Mouse (Mus musculus) cortical plate, adult 2 months (tissue): Measurements from ENCODE around the gene Olfr1222. TPM values are rescaled to one million over a fixed set of nuclear protein-coding genes. Genes with fewer than 3 reads are reported as not detected.
"Not testable (repeated sequence)": the region's sequence is repeated elsewhere in the genome, so short reads cannot be mapped to it uniquely, and the experiment has no call there.

Experiments used
- H3K27ac ChIP-seq: fragments of 200-500 bp; 2 replicates; pipeline ENCODE4 v1.5.1; 2012; ENCODE audit warnings: low read length, control low read depth, inconsistent platforms; ENCODE audit not compliant: insufficient read depth
- H3K4me1 ChIP-seq: fragments of 200-500 bp; 2 replicates; pipeline ENCODE4 v1.6.1; 2011; ENCODE audit warnings: low read length; ENCODE audit not compliant: control insufficient read depth, insufficient read depth
- H3K4me3 ChIP-seq: fragments of 200-500 bp; 2 replicates; pipeline ENCODE4 v1.5.1; 2011; ENCODE audit warnings: mild to moderate bottlenecking, low read length, control low read depth; ENCODE audit not compliant: insufficient read depth
- CTCF ChIP-seq: fragments of 200-500 bp; IDR thresholded peaks from 2 replicates; pipeline ENCODE4 v1.5.1; 2011; ENCODE audit warnings: mild to moderate bottlenecking, control low read depth, low read length; ENCODE audit not compliant: insufficient read depth; ENCODE audit errors: extremely low read depth
- POLR2A ChIP-seq: fragments of 200-500 bp; IDR thresholded peaks from 2 replicates; pipeline ENCODE4 v1.6.1; 2011; ENCODE audit warnings: mild to moderate bottlenecking, low read length, control low read depth; ENCODE audit not compliant: insufficient read depth; ENCODE audit errors: extremely low read depth
- polyA plus RNA-seq: library from polyadenylated mRNA; depleted of rRNA; stranded (reverse); fragments of >200 nt; gene quantifications from 2 replicates; pipeline ENCODE4 v1.2.3, GENCODE M21; 2012; rRNA removed

Gene Olfr1222
- not detected in 2 replicates for polyA plus RNA-seq

- H3K27ac ChIP-seq: no peak within 1 kb of the TSS
- no peak for TF ChIP-seq CTCF
- no peak for TF ChIP-seq POLR2A
- no peaks in the 10 kb centered on the region for H3K4me1 ChIP-seq
- no peak within 1 kb of the TSS for H3K4me3 ChIP-seq
These were observed at the start of gene Olfr1222 for GRCm38 (mm10) chr2:89132954-89133353. Gene Olfr1222, minus strand, starts transcription at chr2:89133054.

DNA sequence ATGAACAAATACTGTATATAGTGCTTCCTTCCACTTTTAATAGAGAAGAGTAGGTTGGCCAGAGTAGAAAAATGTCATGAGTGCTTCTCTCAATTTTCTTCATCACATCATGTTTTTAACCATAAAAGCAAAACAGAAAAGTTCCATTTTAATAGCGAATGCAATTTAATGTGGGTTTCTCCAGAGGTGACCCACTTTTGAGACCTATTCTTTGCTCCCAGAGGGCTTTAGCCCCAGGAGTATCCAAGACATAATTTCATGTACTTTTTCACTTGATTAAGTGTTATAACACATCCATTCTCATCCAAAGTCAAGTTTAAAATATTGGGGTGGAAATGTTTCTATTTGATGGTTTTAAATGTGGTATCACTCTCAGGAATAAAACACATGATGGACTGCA lies 41.7 kb upstream of the Olfr1222 start, which contains the start of gene Olfr1225:
Gene Olfr1225, minus strand, starts transcription at position 101 of the 400 bp plus-strand sequence.
- no peak within 1 kb of the TSS for H3K27ac ChIP-seq
- H3K4me1 ChIP-seq: no peaks in the 10 kb centered on the region
- TF ChIP-seq POLR2A: no peak
- TF ChIP-seq CTCF: no peak
- no peak within 1 kb of the TSS for H3K4me3 ChIP-seq

DNA sequence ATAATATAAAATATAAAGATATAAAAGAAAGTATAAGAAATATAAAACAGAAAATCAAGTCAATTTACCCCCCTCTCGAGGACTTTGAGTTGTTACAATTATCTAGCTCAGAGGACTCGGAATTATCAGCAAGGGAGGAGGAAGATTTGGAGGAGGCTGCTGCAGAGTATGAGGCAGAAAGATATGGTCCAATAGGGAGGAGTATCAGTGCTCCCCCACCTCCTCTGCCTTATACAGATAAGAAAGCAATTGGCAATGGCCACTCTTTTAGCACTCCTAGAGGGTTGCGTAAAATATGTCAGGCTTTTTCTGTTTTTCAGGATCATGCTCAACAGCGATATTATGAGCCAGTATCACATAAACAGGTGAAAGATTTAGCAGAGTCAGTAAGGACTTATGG lies 31.9 kb upstream of the Olfr1222 start:
- H3K4me3 ChIP-seq, H3K4me1 ChIP-seq: not testable (repeated sequence)

GRCm38 (mm10) chr2:89163991-89164390 lies 31.1 kb upstream of the Olfr1222 start, which contains the start of gene Olfr1224-ps1:
Gene Olfr1224-ps1, minus strand, starts transcription at chr2:89164091.
- H3K27ac ChIP-seq, H3K4me1 ChIP-seq, H3K4me3 ChIP-seq: not testable (repeated sequence)

More for the DNA sequence above, 31.9 kb upstream of the Olfr1222 start:
- H3K27ac ChIP-seq: not testable (repeated sequence)

- no peak within 1 kb of the TSS for H3K27ac ChIP-seq
- no peak for TF ChIP-seq CTCF
- TF ChIP-seq POLR2A: no peak
These were observed 18.6 kb upstream of the Olfr1222 start, which contains the start of gene Olfr1223 for GRCm38 (mm10) chr2:89151460-89151859. Gene Olfr1223, minus strand, starts transcription at chr2:89151560.

DNA sequence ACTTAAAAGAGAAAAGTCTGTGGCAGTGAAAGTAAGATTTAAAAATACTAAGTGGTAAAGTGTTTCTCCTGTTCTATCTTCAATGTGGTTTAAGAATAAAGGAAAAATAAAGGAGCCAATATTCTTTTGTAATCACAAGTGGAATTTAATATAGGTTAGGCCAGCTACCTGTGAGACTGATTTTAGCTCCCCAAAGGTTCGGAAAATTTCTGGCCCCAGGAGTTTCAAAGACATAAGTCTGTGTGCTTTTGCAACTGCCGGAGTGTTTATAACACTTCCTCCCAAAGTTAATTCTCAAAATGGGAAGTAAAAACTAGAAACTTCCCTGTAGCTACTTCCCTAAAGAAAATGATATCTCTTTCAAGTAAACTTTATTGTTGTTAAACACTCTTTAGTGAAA lies 15.7 kb downstream of the Olfr1222 start, which contains the start of gene Olfr1221:
Gene Olfr1221, minus strand, starts transcription at position 101 of the 400 bp plus-strand sequence.
- H3K4me3 ChIP-seq: no peak within 1 kb of the TSS
- H3K4me1 ChIP-seq: no peaks in the 10 kb centered on the region
- TF ChIP-seq CTCF (no peak), POLR2A (no peak)
- H3K27ac ChIP-seq: no peak within 1 kb of the TSS

More at GRCm38 (mm10) chr2:89151460-89151859, 18.6 kb upstream of the Olfr1222 start, which contains the start of gene Olfr1223:
- H3K4me1 ChIP-seq: no peaks in the 10 kb centered on the region
- H3K4me3 ChIP-seq: no peak within 1 kb of the TSS

GRCm38 (mm10) chr2:89106735-89107134 lies 26.1 kb downstream of the Olfr1222 start, which contains the start of gene Olfr1220:
Gene Olfr1220, minus strand, starts transcription at chr2:89106835.
- no peak within 1 kb of the TSS for H3K27ac ChIP-seq
- TF ChIP-seq CTCF (no peak), POLR2A (no peak)
- no peaks in the 10 kb centered on the region for H3K4me1 ChIP-seq
- no peak within 1 kb of the TSS for H3K4me3 ChIP-seq

DNA sequence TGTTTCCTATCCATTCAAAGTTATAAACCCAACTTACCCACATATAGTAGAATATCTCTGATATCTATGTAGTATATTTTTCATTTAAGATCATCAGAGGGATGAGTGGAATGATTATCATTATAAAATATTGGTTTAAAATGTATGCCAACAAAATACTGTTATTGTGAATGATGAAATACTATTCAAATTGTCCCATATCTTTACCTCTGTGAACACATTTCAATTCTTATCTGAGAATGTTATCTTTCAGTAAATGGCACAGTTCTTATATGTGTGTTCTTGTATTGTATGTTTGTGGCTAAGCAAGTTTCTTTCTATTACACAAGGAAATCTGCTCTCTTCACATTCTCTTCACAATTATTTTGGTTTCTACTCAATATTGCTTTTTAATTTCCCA lies 27.2 kb downstream of the Olfr1222 start:
- no peak overlapping the region for H3K27ac ChIP-seq
- no peak overlapping the region for H3K4me3 ChIP-seq
- TF ChIP-seq CTCF (no peak), POLR2A (no peak)
- H3K4me1 ChIP-seq: no peaks in the 10 kb centered on the region

DNA sequence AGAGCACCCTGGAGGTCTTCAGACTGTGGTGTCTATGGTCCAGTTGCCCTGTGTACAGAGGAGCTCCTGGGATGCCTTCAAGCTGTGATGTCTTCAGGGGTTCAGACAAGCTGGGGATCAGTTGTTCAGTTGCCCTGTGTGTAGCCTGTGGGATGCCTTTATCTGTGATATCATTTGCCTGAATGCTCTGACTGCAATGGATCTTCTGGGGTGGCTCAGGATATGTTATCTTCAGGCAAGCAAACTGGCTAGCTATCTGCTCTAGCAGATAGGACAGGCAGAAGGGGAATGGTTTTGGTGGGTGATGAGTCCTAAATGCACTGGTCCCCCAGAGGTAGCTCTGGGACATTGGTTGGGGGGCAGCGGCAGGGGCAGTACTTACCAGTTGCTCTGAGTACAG lies 39.0 kb downstream of the Olfr1222 start:
- Histone ChIP-seq H3K27ac (no peak overlapping the region), H3K4me1 (no peaks in the 10 kb centered on the region), H3K4me3 (no peak overlapping the region)
- TF ChIP-seq CTCF (no peak), POLR2A (no peak)

DNA sequence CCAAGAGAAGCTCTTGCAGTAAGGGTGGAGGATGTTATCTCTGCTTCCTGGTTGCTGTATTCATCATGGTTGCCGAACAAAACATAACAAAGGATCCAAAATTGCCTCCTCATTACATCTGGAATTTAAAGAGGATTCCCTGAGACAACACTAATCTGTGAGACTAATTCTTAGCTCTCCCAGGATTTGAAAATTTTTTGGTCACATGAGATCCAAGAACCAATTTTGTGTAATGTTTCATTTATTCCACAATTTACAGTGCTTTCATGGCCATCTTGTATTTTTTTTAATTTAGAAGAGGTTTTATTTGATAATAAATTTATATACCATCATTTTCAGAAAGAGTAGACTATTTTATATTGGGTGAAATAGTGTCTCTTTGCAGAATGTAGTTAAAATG lies 49.4 kb downstream of the Olfr1222 start, which contains the start of gene Olfr1219:
Gene Olfr1219, minus strand, starts transcription at position 101 of the 400 bp plus-strand sequence.
- no peaks in the 10 kb centered on the region for H3K4me1 ChIP-seq
- no peak within 1 kb of the TSS for H3K27ac ChIP-seq
- H3K4me3 ChIP-seq: no peak within 1 kb of the TSS
- TF ChIP-seq CTCF: no peak
- no peak for TF ChIP-seq POLR2A
